24 mouse cellular contexts compared by ENCODE assay signal in genomic region chr3:122337992-122338391, GRCm38 (mm10). TPM values are rescaled to one million over a fixed set of nuclear protein-coding genes. Genes with fewer than 3 reads are reported as not detected.
DNase-seq lines count a peak whose midpoint lies in the region; ATAC-seq lines count a peak whose summit lies in the region.
"Had no signal": no experiment of that assay in that cellular context is flagged by ENCODE, and none has a peak within 500 bp of the region (broad histone marks: within the 10 kb centered on the region; RNA-seq: fewer than 3 reads in every experiment).

No protein-coding gene starts in this region.

- H3K27ac ChIP-seq in embryonic facial prominence, embryonic 14.5 days (replicated peaks; ENCODE audit: low read depth, low read length) = no peak overlapping the region
- H3K27ac ChIP-seq in embryonic facial prominence, embryonic 10.5 days (replicated peaks) = no peak overlapping the region
- H3K27ac ChIP-seq in embryonic facial prominence, embryonic 15.5 days (replicated peaks) = no peak overlapping the region
- no peak overlapping the region for H3K27ac ChIP-seq in hindbrain, embryonic 11.5 days (ENCODE audit: low read depth, low read length)
- H3K27ac ChIP-seq: forebrain, embryonic 12.5 days; forebrain, embryonic 15.5 days; heart, adult 2 months; heart, embryonic 10.5 days; heart, embryonic 13.5 days; hindbrain, embryonic 12.5 days; hindbrain, embryonic 15.5 days had no signal

- H3K4me3 ChIP-seq in embryonic facial prominence, embryonic 14.5 days (ENCODE audit: low read depth, low read length) = no peak overlapping the region
- no peak overlapping the region for H3K4me3 ChIP-seq in embryonic facial prominence, embryonic 10.5 days
- H3K4me3 ChIP-seq in embryonic facial prominence, embryonic 15.5 days (replicated peaks) = no peak overlapping the region
- no peak overlapping the region for H3K4me3 ChIP-seq in hindbrain, embryonic 11.5 days (ENCODE audit: low read depth, low read length)
- H3K4me3 ChIP-seq: erythroblast, embryonic 14.5 days; forebrain, embryonic 12.5 days; forebrain, embryonic 15.5 days; heart, adult 2 months; heart, embryonic 10.5 days; heart, embryonic 13.5 days; hindbrain, embryonic 12.5 days; hindbrain, embryonic 15.5 days had no signal

- no peaks in the 10 kb centered on the region for H3K36me3 ChIP-seq in embryonic facial prominence, embryonic 14.5 days (ENCODE audit: control insufficient read depth, insufficient read depth, low read length)
- no peaks in the 10 kb centered on the region for H3K36me3 ChIP-seq in embryonic facial prominence, embryonic 10.5 days (replicated peaks)
- no peaks in the 10 kb centered on the region for H3K36me3 ChIP-seq in embryonic facial prominence, embryonic 15.5 days
- H3K36me3 ChIP-seq in hindbrain, embryonic 11.5 days (ENCODE audit: control insufficient read depth, insufficient read depth, low read length) = no peaks in the 10 kb centered on the region
- H3K36me3 ChIP-seq: forebrain, embryonic 12.5 days; forebrain, embryonic 15.5 days; heart, embryonic 10.5 days; heart, embryonic 13.5 days; hindbrain, embryonic 12.5 days; hindbrain, embryonic 15.5 days had no signal

- H3K27me3 ChIP-seq in embryonic facial prominence, embryonic 14.5 days (replicated peaks; ENCODE audit: control insufficient read depth, insufficient read depth, low read length) = no peaks in the 10 kb centered on the region
- no peaks in the 10 kb centered on the region; the same call in 1 of the 2 replicates for H3K27me3 ChIP-seq in embryonic facial prominence, embryonic 10.5 days (replicated peaks; ENCODE audit: low read depth, poor library complexity, severe bottlenecking)
- no peaks in the 10 kb centered on the region for H3K27me3 ChIP-seq in embryonic facial prominence, embryonic 15.5 days
- no peaks in the 10 kb centered on the region for H3K27me3 ChIP-seq in hindbrain, embryonic 11.5 days (ENCODE audit: control insufficient read depth, insufficient read depth, low read length)
- H3K27me3 ChIP-seq: forebrain, embryonic 12.5 days; forebrain, embryonic 15.5 days; hindbrain, embryonic 12.5 days; hindbrain, embryonic 15.5 days had no signal

- ATAC-seq in embryonic facial prominence, embryonic 14.5 days (ENCODE audit: low read depth) = peak; percentile 24; the same call in 1 of the 2 replicates
- 0 out of 2 replicates have a peak, but pooled peaks have one; percentile 8 for ATAC-seq in embryonic facial prominence, embryonic 15.5 days (ENCODE audit: insufficient number of reproducible peaks, low FRiP score, low TSS enrichment, low read depth)
- ATAC-seq in hindbrain, embryonic 11.5 days (ENCODE audit: low FRiP score) = no peak
- ATAC-seq: CD4-positive, CD25-positive, alpha-beta regulatory T cell, adult 4 months; forebrain, embryonic 15.5 days; intestine, postnatal 0 days had no signal

- DNase-seq in embryonic facial prominence, embryonic 14.5 days (ENCODE audit: low spot score) = peak; percentile 44
- DNase-seq in embryonic facial prominence, embryonic 10.5 days (ENCODE audit: low spot score) = no peak
- DNase-seq in kidney, postnatal 10 days = peak; percentile 24
- no peak for DNase-seq in kidney, postnatal 14 days
- no peak for DNase-seq in hindbrain, embryonic 11.5 days (ENCODE audit: low spot score)
- DNase-seq: adrenal gland, adult 2 months; adrenal gland, postnatal 14 days; cerebellum, adult 11 months; cerebellum, adult 8-10 months; embryo, embryonic 11 days; gastrocnemius, postnatal 36 days; heart, adult 2 months; heart, postnatal 14 days; heart, postnatal 4 days had no signal

- peaks cover 18% of the 10 kb centered on the region for H3K4me1 ChIP-seq in embryonic facial prominence, embryonic 14.5 days (ENCODE audit: control insufficient read depth, insufficient read depth, low read length)
- H3K4me1 ChIP-seq in embryonic facial prominence, embryonic 10.5 days = peaks cover 35% of the 10 kb centered on the region
- H3K4me1 ChIP-seq in embryonic facial prominence, embryonic 15.5 days = peaks cover 19% of the 10 kb centered on the region
- H3K4me1 ChIP-seq in hindbrain, embryonic 11.5 days (replicated peaks; ENCODE audit: control insufficient read depth, insufficient read depth, low read length) = no peaks in the 10 kb centered on the region
- H3K4me1 ChIP-seq: forebrain, embryonic 15.5 days had no signal

- H3K9ac ChIP-seq in embryonic facial prominence, embryonic 14.5 days (ENCODE audit: low read depth, low read length) = no peak overlapping the region
- no peak overlapping the region for H3K9ac ChIP-seq in embryonic facial prominence, embryonic 15.5 days
- H3K9ac ChIP-seq in hindbrain, embryonic 11.5 days (ENCODE audit: low read depth, low read length) = no peak overlapping the region
- H3K9ac ChIP-seq: forebrain, embryonic 12.5 days; forebrain, embryonic 15.5 days; heart, embryonic 13.5 days; hindbrain, embryonic 12.5 days; hindbrain, embryonic 15.5 days had no signal

- no peak overlapping the region for H3K4me2 ChIP-seq in embryonic facial prominence, embryonic 14.5 days (ENCODE audit: low read depth, low read length)
- no peak overlapping the region for H3K4me2 ChIP-seq in embryonic facial prominence, embryonic 15.5 days (replicated peaks)
- H3K4me2 ChIP-seq in hindbrain, embryonic 11.5 days (replicated peaks; ENCODE audit: low read depth, low read length) = no peak overlapping the region
- H3K4me2 ChIP-seq: forebrain, embryonic 12.5 days; forebrain, embryonic 15.5 days; heart, embryonic 13.5 days; hindbrain, embryonic 12.5 days; hindbrain, embryonic 15.5 days had no signal

- H3K9me3 ChIP-seq in embryonic facial prominence, embryonic 14.5 days (ENCODE audit: control insufficient read depth, low read length) = no peaks in the 10 kb centered on the region
- no peaks in the 10 kb centered on the region for H3K9me3 ChIP-seq in embryonic facial prominence, embryonic 10.5 days
- no peaks in the 10 kb centered on the region for H3K9me3 ChIP-seq in embryonic facial prominence, embryonic 15.5 days (replicated peaks)
- no peaks in the 10 kb centered on the region for H3K9me3 ChIP-seq in hindbrain, embryonic 11.5 days (ENCODE audit: control insufficient read depth, low read length)
- H3K9me3 ChIP-seq: forebrain, embryonic 12.5 days; forebrain, embryonic 15.5 days; heart, embryonic 10.5 days; heart, embryonic 13.5 days; hindbrain, embryonic 12.5 days; hindbrain, embryonic 15.5 days had no signal

- 59% methylated on average over 5 of the region's 5 CpGs for WGBS in embryonic facial prominence, embryonic 14.5 days
- WGBS in embryonic facial prominence, embryonic 10.5 days = 79% methylated on average over 5 of the region's 5 CpGs
- 47% methylated on average over 5 of the region's 5 CpGs for WGBS in embryonic facial prominence, embryonic 15.5 days
- 84% methylated on average over 5 of the region's 5 CpGs for WGBS in hindbrain, embryonic 11.5 days

RNA-seq across cellular contexts. Expression of gene Bcar3, which starts 44.1 kb away (rescaled TPM):
- polyA plus RNA-seq in embryonic facial prominence, embryonic 14.5 days (2014; fragmentation: Nextera tagmentation; extraction: Ambion mirVana) = 10.0 and 11.3 TPM in 2 replicates
- 9.3 and 10.1 TPM in 2 replicates for polyA plus RNA-seq in embryonic facial prominence, embryonic 10.5 days (2016; fragmentation: Nextera tagmentation; extraction: Ambion mirVana)
- polyA plus RNA-seq in embryonic facial prominence, embryonic 15.5 days (2015; fragmentation: Nextera tagmentation; extraction: Ambion mirVana) = 11.3 and 12.6 TPM in 2 replicates
- polyA plus RNA-seq in hindbrain, embryonic 11.5 days (2014; fragmentation: Nextera tagmentation; extraction: Ambion mirVana) = 6.7 and 8.4 TPM in 2 replicates
- polyA plus RNA-seq: erythroblast, embryonic 14.5 days had no signal

Comparison
In these comparisons a context has a peak if more than half of its experiments do, and no peak if none do; other contexts are left out.
1. DNase-seq: peak in embryonic facial prominence, embryonic 14.5 days (single experiment) and kidney, postnatal 10 days (single experiment); none in embryonic facial prominence, embryonic 10.5 days (single experiment), kidney, postnatal 14 days (single experiment) and hindbrain, embryonic 11.5 days (single experiment).